Mouse (Mus musculus) liver, embryonic 14.5 days (tissue): Measurements from ENCODE around the gene Adh7.

Experiments used
- CTCF ChIP-seq: IDR thresholded peaks from 2 replicates; pipeline ENCODE4 v1.5.1; 2016; ENCODE audit warnings: antibody characterized with exemption, low read depth, control low read depth
- EP300 ChIP-seq: IDR thresholded peaks from 2 replicates; pipeline ENCODE4 v1.6.1; 2016; ENCODE audit warnings: antibody characterized with exemption, low read depth

GRCm38 (mm10) chr3:138241371-138241770 lies 23.8 kb downstream of the Adh7 start:
- TF ChIP-seq CTCF (no peak), EP300 (no peak)
